Mouse (Mus musculus) C2C12 (cell line): Measurements from ENCODE around the gene Dop1a.

ENCODE experiments used
- CEBPB ChIP-seq: IDR thresholded peaks from one replicate; pipeline ENCODE4 v1.6.1; 2011; ENCODE audit warnings: low read depth, mild to moderate bottlenecking, control low read depth, moderate library complexity
- CTCF ChIP-seq: IDR thresholded peaks from one replicate; pipeline ENCODE4 v1.5.1; 2011; ENCODE audit not compliant: control insufficient read depth, insufficient read depth, insufficient read length
- MYOD1 ChIP-seq: IDR thresholded peaks from one replicate; pipeline ENCODE4 v1.6.1; 2011; ENCODE audit warnings: low read depth; ENCODE audit not compliant: control insufficient read depth, insufficient read length

- no peak for TF ChIP-seq CEBPB
- TF ChIP-seq CTCF: no peak
- no peak for TF ChIP-seq MYOD1
Measured at GRCm38 (mm10) chr9:86507437-86507836, 40.5 kb downstream of the Dop1a start.
